Mouse (Mus musculus) forebrain, embryonic 10.5 days (tissue): ENCODE results near the gene Hhex. TPM values are rescaled to one million over a fixed set of nuclear protein-coding genes. Genes with fewer than 3 reads are reported as not detected.

Experiments used
- DNase-seq: peaks from one replicate; pipeline ENCODE4 v3.0.0-alpha.2; 2017; ENCODE audit warnings: low spot score; ENCODE audit errors: extremely low spot score
- H3K27ac ChIP-seq: fragments of 300-500 bp; sonication (generic); 2 replicates; pipeline ENCODE4 v1.5.1; 2016; ENCODE audit warnings: mild to moderate bottlenecking
- H3K27me3 ChIP-seq: fragments of 300-500 bp; sonication (generic); 2 replicates; pipeline ENCODE4 v1.6.1; 2016; ENCODE audit warnings: mild to moderate bottlenecking; ENCODE audit not compliant: poor library complexity, severe bottlenecking
- H3K36me3 ChIP-seq: fragments of 300-500 bp; sonication (generic); replicated peaks from 2 replicates; pipeline ENCODE4 v1.6.1; 2016; ENCODE audit warnings: mild to moderate bottlenecking, moderate library complexity
- H3K4me1 ChIP-seq: fragments of 300-500 bp; sonication (generic); 2 replicates; pipeline ENCODE4 v1.6.1; 2016
- H3K4me3 ChIP-seq: fragments of 300-500 bp; sonication (generic); 2 replicates; pipeline ENCODE4 v1.5.1; 2016; ENCODE audit warnings: mild to moderate bottlenecking, moderate library complexity
- H3K9me3 ChIP-seq: fragments of 300-500 bp; sonication (generic); 2 replicates; pipeline ENCODE4 v1.6.1; 2016; ENCODE audit warnings: mild to moderate bottlenecking, moderate library complexity
- WGBS: fragments of 180-500 bp; shearing (Covaris S2); methylation state at CpG from one replicate; pipeline ENCODE4 v1.1.7; 2016; 5-methylcytosine and 5-hydroxymethylcytosine counted together
- polyA plus RNA-seq: library from polyadenylated mRNA; unstranded; fragments of >200 nt; fragmentation: Nextera tagmentation; extraction: Ambion mirVana; gene quantifications from 2 replicates; pipeline ENCODE4 v1.2.1, GENCODE M21; 2016

The Hhex gene
- polyA plus RNA-seq, 1 experiment from 2014 or later = 4.2 TPM

DNA sequence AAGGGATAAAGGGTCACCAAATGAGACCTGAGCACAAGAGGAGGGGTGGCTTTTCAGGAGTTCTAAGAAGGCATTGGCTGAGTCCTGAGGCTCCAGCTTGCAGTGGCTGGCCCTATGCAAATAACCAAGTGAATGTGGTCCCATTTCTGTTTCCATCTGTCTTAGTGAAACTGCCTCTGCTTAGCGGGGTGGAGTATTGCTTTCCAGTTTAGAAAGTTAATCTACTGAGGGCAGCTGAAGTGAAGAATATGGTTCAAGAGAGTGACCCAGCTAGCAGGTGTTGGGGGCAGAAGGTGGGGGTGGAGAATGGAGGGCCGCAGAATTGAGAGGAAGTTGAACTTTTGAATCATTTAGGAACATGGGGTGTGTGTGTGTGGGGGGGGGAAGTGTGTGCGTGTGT lies 31.8 kb downstream of the Hhex start:
- Histone ChIP-seq H3K36me3 (no peaks in the 10 kb centered on the region), H3K27ac (no peak overlapping the region), H3K4me1 (no peaks in the 10 kb centered on the region), H3K4me3 (no peak overlapping the region), H3K27me3 (no peaks in the 10 kb centered on the region), H3K9me3 (no peaks in the 10 kb centered on the region)
- no peak for DNase-seq
- WGBS = 79% methylated on average over 3 of the region's 3 CpGs

DNA sequence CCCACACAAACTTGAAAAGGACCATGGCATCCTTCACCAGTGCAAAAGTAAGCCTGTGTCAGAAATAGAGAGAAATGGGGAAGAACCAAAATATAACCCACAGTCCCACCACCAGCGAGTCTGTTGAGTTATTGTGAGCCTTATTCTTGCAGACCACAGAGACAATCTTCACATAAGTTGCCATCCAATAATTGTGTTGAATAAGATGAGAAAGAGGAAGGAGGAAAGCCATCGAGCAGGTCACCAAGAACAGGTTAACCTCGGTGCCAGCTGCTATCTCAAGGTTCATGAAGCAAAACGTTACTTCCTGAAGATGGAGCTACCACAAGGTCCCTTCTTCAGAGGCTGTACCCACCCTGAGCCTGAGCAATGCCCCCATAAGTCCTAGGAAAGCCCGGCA lies 32.4 kb downstream of the Hhex start:
- 89% methylated on average over 5 of the region's 5 CpGs for WGBS
- H3K27ac ChIP-seq = no peak overlapping the region
- DNase-seq = no peak
- no peaks in the 10 kb centered on the region for H3K36me3 ChIP-seq
- H3K4me3 ChIP-seq = no peak overlapping the region
- H3K4me1 ChIP-seq = no peaks in the 10 kb centered on the region
- H3K27me3 ChIP-seq = no peaks in the 10 kb centered on the region
- H3K9me3 ChIP-seq = no peaks in the 10 kb centered on the region

DNA sequence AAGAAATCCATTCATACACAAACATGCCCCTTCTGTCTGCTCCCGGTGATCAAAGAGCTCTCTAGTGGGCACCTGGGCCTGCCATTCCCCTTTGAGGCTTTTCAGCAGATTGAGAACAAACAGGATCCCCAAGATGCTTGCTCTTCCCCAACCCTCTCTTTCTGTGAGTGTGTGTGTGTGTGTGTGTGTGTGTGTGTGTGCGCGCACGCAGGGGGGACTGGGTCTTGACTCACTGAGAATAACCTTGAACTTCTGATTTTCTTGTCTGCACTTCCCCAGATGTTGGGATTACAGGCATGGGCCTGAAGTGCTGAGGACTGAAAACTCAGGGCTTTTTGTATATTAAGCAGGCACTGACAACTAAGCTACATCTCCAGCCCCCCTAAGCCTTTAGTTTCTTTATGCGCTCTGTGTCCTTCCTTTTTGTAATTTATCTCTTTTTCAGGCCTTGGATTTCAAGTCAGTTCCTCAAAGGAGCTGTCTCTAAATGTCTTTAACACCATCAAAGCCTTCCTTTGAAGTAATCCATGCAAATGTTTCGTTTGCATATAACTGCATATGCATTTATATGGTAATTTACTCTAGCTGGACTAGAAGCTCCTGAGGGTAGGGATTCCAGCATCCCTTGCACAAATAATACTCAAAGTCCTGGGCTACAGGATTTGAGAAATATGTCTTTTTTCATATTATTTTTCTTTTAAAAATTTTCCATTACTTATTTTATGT lies 34.4 kb downstream of the Hhex start:
- WGBS = 75% methylated on average over 6 of the region's 6 CpGs
- Histone ChIP-seq H3K4me1 (peaks cover 6% of the 10 kb centered on the region), H3K36me3 (no peaks in the 10 kb centered on the region), H3K27me3 (no peaks in the 10 kb centered on the region), H3K9me3 (no peaks in the 10 kb centered on the region), H3K4me3 (no peak overlapping the region), H3K27ac (no peak overlapping the region)
- DNase-seq = no peak

DNA sequence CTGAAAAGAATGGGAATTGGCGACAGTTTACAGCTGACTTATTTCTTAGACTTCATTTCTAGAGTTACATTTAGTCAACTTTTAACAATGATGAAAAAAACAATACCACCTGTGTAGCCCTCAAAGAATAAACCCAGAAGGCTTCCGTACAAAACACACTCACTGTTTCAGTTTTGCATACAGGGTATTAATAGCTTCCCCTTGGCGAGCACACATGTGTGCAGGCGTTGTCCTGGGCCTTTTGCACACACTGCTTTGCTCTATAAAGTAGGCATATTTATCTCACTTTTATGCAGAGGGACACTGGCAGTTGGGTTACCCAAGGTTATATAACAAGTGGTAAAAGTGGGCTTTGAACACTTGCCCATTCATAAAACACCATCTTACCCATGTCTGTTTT lies 37.1 kb downstream of the Hhex start:
- no peaks in the 10 kb centered on the region for H3K9me3 ChIP-seq
- H3K4me1 ChIP-seq = peaks cover 6% of the 10 kb centered on the region
- H3K36me3 ChIP-seq = no peaks in the 10 kb centered on the region
- no peak for DNase-seq
- H3K27ac ChIP-seq = no peak overlapping the region
- H3K27me3 ChIP-seq = no peaks in the 10 kb centered on the region
- H3K4me3 ChIP-seq = no peak overlapping the region
- WGBS = 89% methylated on average over 4 of the region's 4 CpGs

DNA sequence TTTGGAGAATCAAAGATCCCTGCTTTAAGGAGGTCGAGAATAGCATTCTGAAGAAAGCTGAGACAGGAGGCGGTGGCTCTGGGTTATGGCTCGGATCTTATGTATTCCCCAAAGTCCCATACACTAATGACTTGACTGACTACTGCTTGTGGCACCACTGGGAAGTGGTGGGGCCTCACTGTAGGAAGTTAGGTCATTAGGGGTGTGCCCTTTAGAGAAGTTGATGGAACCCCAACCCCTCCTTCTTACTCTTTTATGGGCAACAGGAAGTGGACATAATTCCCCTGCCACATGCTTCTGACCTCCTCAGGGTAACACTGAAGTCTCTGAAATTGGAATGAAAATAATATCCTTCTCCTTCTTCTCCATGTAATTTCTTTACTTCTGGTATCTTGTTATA lies 38.0 kb downstream of the Hhex start:
- no peaks in the 10 kb centered on the region for H3K9me3 ChIP-seq
- 87% methylated on average over 3 of the region's 3 CpGs for whole genome bisulfite sequencing
- H3K4me1 ChIP-seq = peaks cover 6% of the 10 kb centered on the region
- H3K27me3 ChIP-seq = no peaks in the 10 kb centered on the region
- DNase-seq = no peak
- H3K36me3 ChIP-seq = no peaks in the 10 kb centered on the region
- no peak overlapping the region for H3K4me3 ChIP-seq
- no peak overlapping the region for H3K27ac ChIP-seq

DNA sequence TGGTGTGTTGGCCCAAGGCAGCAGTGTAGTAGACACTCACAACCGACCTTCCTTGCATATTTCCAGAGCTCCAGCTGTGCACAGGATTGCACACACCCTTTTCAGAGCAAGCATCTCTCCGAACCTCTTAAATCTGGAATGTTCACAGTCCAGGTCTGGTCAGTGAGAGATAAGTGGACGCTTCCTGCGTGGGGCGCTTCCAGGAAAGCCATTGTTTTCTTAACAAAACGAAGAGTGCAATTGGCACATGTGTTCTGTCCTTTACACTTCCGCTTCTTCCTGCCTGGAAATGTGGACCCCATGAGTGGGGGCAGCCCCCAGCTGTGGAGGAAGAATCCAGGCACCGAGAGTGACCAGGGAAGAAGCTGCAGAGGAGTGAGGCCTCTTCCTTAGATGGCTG lies 47.1 kb downstream of the Hhex start:
- Histone ChIP-seq H3K4me3 (no peak overlapping the region), H3K4me1 (no peaks in the 10 kb centered on the region), H3K27me3 (no peaks in the 10 kb centered on the region), H3K27ac (no peak overlapping the region), H3K9me3 (no peaks in the 10 kb centered on the region), H3K36me3 (no peaks in the 10 kb centered on the region)
- WGBS = 84% methylated on average over 8 of the region's 8 CpGs
- no peak for DNase-seq

DNA sequence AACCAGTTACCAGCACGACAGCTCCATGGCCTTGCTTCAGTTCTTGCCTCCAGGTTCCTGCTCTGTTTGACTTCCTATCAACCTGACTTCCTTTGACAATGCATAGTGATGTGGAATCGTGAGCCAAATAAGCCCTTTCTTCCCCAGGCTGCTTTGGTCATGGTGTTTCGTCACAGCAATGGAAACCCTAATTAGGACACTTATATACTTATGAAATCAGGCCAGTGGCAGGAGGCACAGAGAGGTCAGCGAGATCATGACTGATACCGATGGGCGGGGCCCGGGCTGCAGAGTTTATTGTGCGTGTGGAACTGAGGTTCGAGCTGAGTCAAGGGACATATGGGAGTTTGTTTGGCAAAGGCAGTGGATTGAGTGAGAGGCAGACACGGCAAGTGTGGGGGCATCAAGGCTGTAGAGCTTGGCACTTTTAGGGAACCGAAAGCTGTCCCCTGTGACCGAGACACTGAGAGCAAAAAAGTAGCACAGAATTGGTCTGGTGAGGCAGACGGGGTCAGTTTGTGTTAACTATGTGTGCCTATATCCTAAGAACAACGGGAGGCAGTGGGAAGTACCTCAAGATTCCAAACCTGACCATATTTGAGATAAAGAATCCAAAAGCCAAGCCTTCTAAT lies 48.1 kb downstream of the Hhex start:
- 90% methylated on average over 14 of the region's 14 CpGs for WGBS
- DNase-seq = no peak
- Histone ChIP-seq H3K4me3 (no peak overlapping the region), H3K27me3 (no peaks in the 10 kb centered on the region), H3K36me3 (no peaks in the 10 kb centered on the region), H3K4me1 (no peaks in the 10 kb centered on the region), H3K9me3 (no peaks in the 10 kb centered on the region), H3K27ac (no peak overlapping the region)

DNA sequence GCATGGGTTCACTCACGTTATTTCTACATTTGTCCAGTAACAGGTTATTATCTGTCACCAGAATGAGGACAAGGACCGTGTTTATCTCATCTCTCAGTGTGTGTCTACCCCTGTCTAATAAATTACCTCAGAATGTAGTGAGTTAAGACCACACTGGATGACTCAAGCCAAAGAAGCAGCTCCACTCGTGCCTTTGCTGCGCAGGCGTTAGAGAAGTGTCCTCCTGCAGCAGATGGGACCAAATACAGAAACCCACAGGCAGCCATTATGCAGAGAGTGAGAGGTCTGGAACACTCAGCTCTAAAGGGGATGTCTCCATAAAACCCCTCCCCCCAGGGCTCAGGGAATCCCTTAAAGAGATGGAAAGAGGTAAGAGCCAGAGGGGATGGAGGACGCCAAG lies 50.2 kb downstream of the Hhex start:
- Histone ChIP-seq H3K4me3 (no peak overlapping the region), H3K9me3 (no peaks in the 10 kb centered on the region), H3K4me1 (no peaks in the 10 kb centered on the region), H3K27ac (no peak overlapping the region), H3K27me3 (no peaks in the 10 kb centered on the region), H3K36me3 (no peaks in the 10 kb centered on the region)
- 91% methylated on average over 6 of the region's 6 CpGs for WGBS
- DNase-seq = no peak

DNA sequence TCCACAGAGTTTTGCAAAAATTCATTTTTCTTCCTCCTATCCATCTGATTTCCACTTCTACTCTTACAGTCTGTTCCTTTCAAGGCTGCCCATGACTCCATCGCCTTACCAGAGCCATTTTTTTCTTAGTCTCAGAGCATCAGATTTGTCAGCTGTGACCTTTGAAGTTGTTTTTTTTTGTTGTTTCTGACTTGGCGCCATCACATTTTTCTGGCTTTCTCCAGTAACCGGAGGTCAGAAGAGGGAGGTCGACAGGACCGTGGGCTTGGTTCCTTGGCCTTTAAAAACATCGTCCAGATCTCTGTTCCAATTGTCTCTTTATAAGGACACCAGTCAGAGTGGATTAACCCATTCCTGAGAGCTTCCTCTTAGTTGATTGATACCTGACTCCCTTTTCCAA lies 52.2 kb downstream of the Hhex start:
- H3K9me3 ChIP-seq = no peaks in the 10 kb centered on the region
- H3K27ac ChIP-seq = no peak overlapping the region
- H3K4me3 ChIP-seq = no peak overlapping the region
- H3K36me3 ChIP-seq = no peaks in the 10 kb centered on the region
- no peak for DNase-seq
- H3K4me1 ChIP-seq = no peaks in the 10 kb centered on the region
- WGBS = 84% methylated on average over 6 of the region's 6 CpGs
- no peaks in the 10 kb centered on the region for H3K27me3 ChIP-seq

DNA sequence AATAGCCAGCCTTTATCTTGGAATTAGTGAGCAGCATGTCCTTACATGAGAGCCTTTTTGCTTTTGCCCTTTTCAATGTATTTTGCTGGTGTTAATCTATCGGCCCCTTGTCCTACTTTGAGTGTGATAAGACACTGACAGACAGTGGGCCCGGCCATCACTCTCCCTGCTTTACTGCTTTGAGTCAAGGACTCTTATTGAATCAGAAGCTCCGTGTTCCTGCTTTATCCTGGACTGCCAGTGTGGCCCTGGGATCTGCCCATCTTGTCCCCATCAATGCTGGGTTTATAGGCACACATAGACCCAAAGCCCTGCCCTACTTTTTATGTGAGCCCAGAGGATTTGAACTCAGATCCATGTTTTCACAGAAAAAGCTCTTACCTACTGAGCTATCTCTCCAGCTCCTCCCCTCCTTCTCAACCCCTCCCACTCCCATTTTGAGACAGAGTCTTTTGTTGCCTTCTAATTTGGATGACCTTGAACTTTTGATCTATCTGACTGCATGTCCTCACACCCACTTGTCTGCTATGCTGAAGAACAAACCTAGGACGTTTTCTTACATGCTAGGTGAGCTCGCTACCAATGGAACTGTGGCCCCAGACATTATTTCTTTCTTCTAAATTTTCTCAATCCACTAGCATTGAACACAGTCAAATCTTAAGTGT lies 53.3 kb downstream of the Hhex start:
- Histone ChIP-seq H3K27me3 (no peaks in the 10 kb centered on the region), H3K27ac (no peak overlapping the region), H3K36me3 (no peaks in the 10 kb centered on the region), H3K4me3 (no peak overlapping the region), H3K4me1 (no peaks in the 10 kb centered on the region), H3K9me3 (no peaks in the 10 kb centered on the region)
- 89% methylated on average over 5 of the region's 5 CpGs for WGBS
- no peak for DNase-seq

DNA sequence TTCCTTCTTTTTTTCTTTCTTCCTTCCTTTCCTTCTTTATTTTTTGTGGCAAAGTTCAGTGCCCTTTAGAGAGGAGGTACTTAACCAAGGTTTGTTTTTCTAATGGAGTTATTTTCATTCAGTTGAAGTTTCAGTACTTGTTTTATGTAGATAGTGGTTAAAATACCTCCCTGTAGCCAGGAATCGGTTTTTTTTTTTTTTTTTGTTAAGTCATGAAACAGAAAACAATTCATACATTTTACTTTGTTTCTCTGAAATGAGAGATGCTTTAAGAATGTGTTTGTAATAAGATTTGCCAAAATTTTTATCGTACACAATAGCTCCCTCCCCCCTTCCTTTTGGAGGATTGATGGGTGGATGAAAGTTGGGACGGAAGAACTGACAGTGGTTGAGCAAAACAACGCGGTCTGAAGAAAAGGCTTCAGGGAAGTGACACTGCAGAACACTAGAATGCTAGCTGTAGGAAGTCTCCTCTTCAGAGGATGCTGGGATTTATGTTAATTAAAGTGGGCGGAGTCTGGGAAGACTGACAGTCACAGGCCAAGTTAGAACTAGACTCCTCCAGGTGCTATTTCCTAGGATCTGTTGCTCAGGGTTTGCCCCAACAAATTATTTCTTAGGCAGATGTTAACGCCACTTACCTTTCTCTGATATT lies 54.1 kb downstream of the Hhex start:
- Histone ChIP-seq H3K27me3 (no peaks in the 10 kb centered on the region), H3K27ac (no peak overlapping the region), H3K36me3 (no peaks in the 10 kb centered on the region), H3K4me3 (no peak overlapping the region), H3K4me1 (no peaks in the 10 kb centered on the region), H3K9me3 (no peaks in the 10 kb centered on the region)
- no peak for DNase-seq
- WGBS = 75% methylated on average over 7 of the region's 7 CpGs
